In the genomic region with DNA sequence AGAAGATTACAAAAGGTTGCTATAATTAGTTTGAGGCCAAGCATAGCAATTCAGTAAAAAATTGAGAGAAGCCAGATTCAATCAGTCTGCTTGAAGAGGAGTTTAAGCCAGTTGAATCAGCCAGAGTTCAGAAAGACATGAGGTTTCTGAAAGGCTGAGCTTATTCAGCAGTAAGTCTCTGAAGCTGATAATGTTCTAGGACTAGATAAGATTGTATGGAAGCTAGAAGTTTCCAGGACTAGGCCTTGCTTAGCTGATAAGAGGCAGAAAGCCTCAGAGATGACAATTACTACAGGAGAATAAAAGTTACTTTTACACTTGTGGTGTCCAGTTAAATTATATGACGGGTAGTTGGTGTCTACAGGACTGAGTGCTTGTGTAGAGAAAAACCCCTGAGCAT, we compare ENCODE assay signal across 24 mouse cellular contexts. TPM values are rescaled to one million over a fixed set of nuclear protein-coding genes. Genes with fewer than 3 reads are reported as not detected.
DNase-seq lines count a peak whose midpoint lies in the region; ATAC-seq and TF ChIP-seq lines count a peak whose summit lies in the region.
"Had no signal": no experiment of that assay in that cellular context is flagged by ENCODE, and none has a peak within 500 bp of the region (broad histone marks: within the 10 kb centered on the region; RNA-seq: fewer than 3 reads in every experiment).

No protein-coding gene starts in this region.

- H3K4me2 ChIP-seq in liver, embryonic 11.5 days, result no peak overlapping the region
- no peak overlapping the region for H3K4me2 ChIP-seq in liver, postnatal 0 days (ENCODE audit: low read depth, low read length)
- H3K4me2 ChIP-seq in liver, embryonic 13.5 days, result no peak overlapping the region
- H3K4me2 ChIP-seq: heart, embryonic 15.5 days; hindbrain, embryonic 12.5 days; hindbrain, embryonic 15.5 days had no signal

- no peak overlapping the region for H3K9ac ChIP-seq in liver, embryonic 11.5 days (ENCODE audit: low read depth, low read length)
- no peak overlapping the region for H3K9ac ChIP-seq in liver, postnatal 0 days (replicated peaks)
- no peak overlapping the region for H3K9ac ChIP-seq in liver, embryonic 13.5 days
- H3K9ac ChIP-seq: forebrain, postnatal 0 days; heart, embryonic 15.5 days; hindbrain, embryonic 12.5 days; hindbrain, embryonic 15.5 days had no signal

- TF ChIP-seq EP300 in liver, postnatal 0 days (IDR thresholded peaks at IDR 0.05; ENCODE audit: low read depth), result no peak

- peaks cover 40% of the 10 kb centered on the region for H3K36me3 ChIP-seq in liver, embryonic 11.5 days (ENCODE audit: control insufficient read depth, insufficient read depth, low read length)
- peaks cover 59% of the 10 kb centered on the region for H3K36me3 ChIP-seq in liver, postnatal 0 days (replicated peaks; ENCODE audit: insufficient read depth, low read length)
- H3K36me3 ChIP-seq in liver, embryonic 13.5 days, result peaks cover 71% of the 10 kb centered on the region

- WGBS in liver, embryonic 11.5 days, result 79% methylated on average over 1 of the region's 1 CpGs
- 68% methylated on average over 1 of the region's 1 CpGs for WGBS in liver, postnatal 0 days (ENCODE audit: insufficient replicate concordance)
- 58% methylated on average over 1 of the region's 1 CpGs for WGBS in liver, embryonic 13.5 days (ENCODE audit: insufficient replicate concordance)

- H3K4me3 ChIP-seq in liver, embryonic 11.5 days (ENCODE audit: low read depth, low read length), result no peak overlapping the region
- H3K4me3 ChIP-seq in liver, postnatal 0 days (ENCODE audit: low read depth, low read length), result no peak overlapping the region
- H3K4me3 ChIP-seq in liver, embryonic 13.5 days (replicated peaks), result no peak overlapping the region
- H3K4me3 ChIP-seq: forebrain, embryonic 10.5 days; gastrocnemius, adult 2 months; heart, embryonic 10.5 days; heart, embryonic 15.5 days; hindbrain, embryonic 12.5 days; hindbrain, embryonic 15.5 days had no signal

- DNase-seq in liver, embryonic 11.5 days (ENCODE audit: low spot score), result no peak
- no peak for DNase-seq in liver, postnatal 0 days
- no peak for DNase-seq in liver, embryonic 13.5 days
- no peak for DNase-seq in lung, postnatal 14 days
- DNase-seq: adrenal gland, postnatal 10 days; adrenal gland, postnatal 36 days; cerebellum, adult 18-20 months; cerebellum, adult 9-10 months; cerebellum, postnatal 14 days; forebrain, postnatal 0 days; gastrocnemius, adult 2 months; gastrocnemius, postnatal 14 days; heart, adult 18-20 months; heart, postnatal 10 days; heart, postnatal 4 days had no signal

- TF ChIP-seq CTCF in liver, postnatal 0 days (IDR thresholded peaks at IDR 0.05; ENCODE audit: low read depth), result no peak

- no peaks in the 10 kb centered on the region for H3K27me3 ChIP-seq in liver, embryonic 11.5 days (replicated peaks; ENCODE audit: control insufficient read depth, insufficient read depth, low read length)
- no peaks in the 10 kb centered on the region for H3K27me3 ChIP-seq in liver, postnatal 0 days (ENCODE audit: insufficient read depth, low read length)
- H3K27me3 ChIP-seq in liver, embryonic 13.5 days, result no peaks in the 10 kb centered on the region
- H3K27me3 ChIP-seq: heart, embryonic 15.5 days; hindbrain, embryonic 12.5 days; hindbrain, embryonic 15.5 days had no signal

- H3K4me1 ChIP-seq in liver, embryonic 11.5 days (replicated peaks; ENCODE audit: control insufficient read depth, insufficient read depth, low read length), result peaks cover 18% of the 10 kb centered on the region
- H3K4me1 ChIP-seq in liver, postnatal 0 days (ENCODE audit: insufficient read depth), result peaks cover 19% of the 10 kb centered on the region
- peaks cover 51% of the 10 kb centered on the region for H3K4me1 ChIP-seq in liver, embryonic 13.5 days (replicated peaks)

- ATAC-seq in liver, embryonic 11.5 days (replicated peaks; ENCODE audit: low FRiP score), result 0 out of 2 replicates have a peak, but pooled peaks have one; percentile 38
- no peak for ATAC-seq in liver, postnatal 0 days
- 0 out of 2 replicates have a peak, but pooled peaks have one; percentile 16 for ATAC-seq in liver, embryonic 13.5 days (ENCODE audit: low read depth)
- peak; percentile 29; the same call in 1 of the 2 replicates for ATAC-seq in megakaryocyte progenitor cell, adult 5-6 weeks (replicated peaks; ENCODE audit: poor library complexity)
- ATAC-seq in activated CD4-positive, CD25-positive, alpha-beta regulatory T cell, adult 4 months, result no peak
- ATAC-seq: CD4-positive, CD25-positive, alpha-beta regulatory T cell, adult 4 months; forebrain, embryonic 14.5 days; forebrain, postnatal 0 days had no signal

- no peaks in the 10 kb centered on the region for H3K9me3 ChIP-seq in liver, embryonic 11.5 days (ENCODE audit: control insufficient read depth, low read length)
- H3K9me3 ChIP-seq in liver, postnatal 0 days (ENCODE audit: low read length), result no peaks in the 10 kb centered on the region
- H3K9me3 ChIP-seq in liver, embryonic 13.5 days (replicated peaks), result no peaks in the 10 kb centered on the region
- H3K9me3 ChIP-seq: forebrain, embryonic 10.5 days; heart, embryonic 10.5 days; heart, embryonic 15.5 days; hindbrain, embryonic 12.5 days; hindbrain, embryonic 15.5 days had no signal

- H3K27ac ChIP-seq in liver, embryonic 11.5 days (ENCODE audit: low read depth, low read length), result no peak overlapping the region
- H3K27ac ChIP-seq in liver, postnatal 0 days (ENCODE audit: low read depth), result no peak overlapping the region
- no peak overlapping the region for H3K27ac ChIP-seq in liver, embryonic 13.5 days
- H3K27ac ChIP-seq: forebrain, embryonic 10.5 days; gastrocnemius, adult 2 months; heart, embryonic 10.5 days; heart, embryonic 15.5 days; hindbrain, embryonic 12.5 days; hindbrain, embryonic 15.5 days had no signal

RNA-seq across cellular contexts. Expression of gene Hmgb1, which starts 5.9 kb away (rescaled TPM):
- 1,278 and 1,318 TPM in 2 replicates for polyA plus RNA-seq in liver, embryonic 11.5 days (2014; fragmentation: Nextera tagmentation; extraction: Ambion mirVana)
- polyA plus RNA-seq in liver, postnatal 0 days (2015; fragmentation: Nextera tagmentation; extraction: Ambion mirVana), result 421 and 439 TPM in 2 replicates
- 678 and 901 TPM in 2 replicates for polyA plus RNA-seq in liver, embryonic 13.5 days (2015; fragmentation: Nextera tagmentation; extraction: Ambion mirVana)
- total RNA-seq in megakaryocyte progenitor cell, adult 5-6 weeks (2015), result 1,237 and 1,239 TPM in 2 replicates
- 1,041 and 1,075 TPM in 2 replicates for total RNA-seq in megakaryocyte progenitor cell, adult 5-6 weeks (2017)
- polyA plus RNA-seq in activated CD4-positive, CD25-positive, alpha-beta regulatory T cell, adult 4 months (2017; shearing (Covaris generic)), result 1,000 to 10,000 TPM in 1 of 2 experiments, 100 to 1,000 TPM in 1; 402 to 1,098 TPM

RNA-seq across cellular contexts. Expression of gene Uspl1, which starts 6.0 kb away (rescaled TPM):
- polyA plus RNA-seq in liver, embryonic 11.5 days (2014; fragmentation: Nextera tagmentation; extraction: Ambion mirVana), result 53.2 and 62.3 TPM in 2 replicates
- 11.7 and 12.4 TPM in 2 replicates for polyA plus RNA-seq in liver, postnatal 0 days (2015; fragmentation: Nextera tagmentation; extraction: Ambion mirVana)
- 24.2 and 28.6 TPM in 2 replicates for polyA plus RNA-seq in liver, embryonic 13.5 days (2015; fragmentation: Nextera tagmentation; extraction: Ambion mirVana)
- total RNA-seq in megakaryocyte progenitor cell, adult 5-6 weeks (2015), result 29.8 and 39.2 TPM in 2 replicates
- 36.5 and 40.8 TPM in 2 replicates for total RNA-seq in megakaryocyte progenitor cell, adult 5-6 weeks (2017)
- 10 to 100 TPM; 27.9 to 28.5 TPM for polyA plus RNA-seq in activated CD4-positive, CD25-positive, alpha-beta regulatory T cell, adult 4 months (2017; shearing (Covaris generic))

Comparison
In these comparisons a context has a peak if more than half of its experiments do, and no peak if none do; other contexts are left out.
1. ATAC-seq: peak in liver, embryonic 11.5 days (single experiment), liver, embryonic 13.5 days (single experiment) and megakaryocyte progenitor cell, adult 5-6 weeks (single experiment); none in liver, postnatal 0 days (single experiment) and activated CD4-positive, CD25-positive, alpha-beta regulatory T cell, adult 4 months (single experiment).